Comparison of ENCODE assay signal across 30 mouse cellular contexts in genomic region chr16:92275526-92275925, GRCm38 (mm10). TPM values are rescaled to one million over a fixed set of nuclear protein-coding genes. Genes with fewer than 3 reads are reported as not detected.
A peak's percentile ranks its signal among the peaks of the same experiment; 100 is the strongest.
DNase-seq lines count a peak whose midpoint lies in the region; ATAC-seq and TF ChIP-seq lines count a peak whose summit lies in the region.
"Had no signal": no experiment of that assay in that cellular context is flagged by ENCODE, and none has a peak within 500 bp of the region (broad histone marks: within the 10 kb centered on the region; RNA-seq: fewer than 3 reads in every experiment).

No protein-coding gene starts in this region.

- no peak overlapping the region for H3K4me2 ChIP-seq in kidney, embryonic 16.5 days (replicated peaks; ENCODE audit: low read depth, low read length)
- H3K4me2 ChIP-seq in hindbrain, embryonic 13.5 days: no peak overlapping the region
- H3K4me2 ChIP-seq: embryonic facial prominence, embryonic 12.5 days; heart, embryonic 11.5 days; hindbrain, embryonic 15.5 days; midbrain, embryonic 12.5 days; neural tube, embryonic 12.5 days had no signal

- DNase-seq in cerebellum, adult 2 months: peak; percentile 14 to 25
- DNase-seq in cerebellum, postnatal 36 days: no peak
- DNase-seq in kidney, adult 2 months: peak; percentile 28
- peak; percentile 27 to 50 for DNase-seq in adrenal gland, adult 18-20 months (ENCODE audit: low spot score in 2 of 2)
- no peak for DNase-seq in layer of hippocampus, adult 9-11 months
- DNase-seq: cerebellum, adult 18-20 months; gastrocnemius, postnatal 36 days; heart, postnatal 14 days; liver; right cerebral cortex, postnatal 25 days had no signal

- ATAC-seq in kidney, embryonic 16.5 days (ENCODE audit: low FRiP score, low TSS enrichment): no peak
- ATAC-seq in hindbrain, embryonic 13.5 days (ENCODE audit: low FRiP score): no peak
- ATAC-seq: forebrain, embryonic 14.5 days; intestine, embryonic 16.5 days; Patski had no signal

- no peaks in the 10 kb centered on the region for H3K36me3 ChIP-seq in kidney, adult 2 months (ENCODE audit: control insufficient read depth, insufficient read depth, low read length)
- no peaks in the 10 kb centered on the region for H3K36me3 ChIP-seq in kidney, embryonic 16.5 days (ENCODE audit: insufficient read depth, low read length)
- no peaks in the 10 kb centered on the region for H3K36me3 ChIP-seq in hindbrain, embryonic 13.5 days
- H3K36me3 ChIP-seq: embryonic facial prominence, embryonic 12.5 days; hindbrain, embryonic 15.5 days; midbrain, embryonic 12.5 days; neural tube, embryonic 12.5 days had no signal

- TF ChIP-seq CTCF in cerebellum, adult 2 months (IDR thresholded peaks at IDR 0.05; ENCODE audit: borderline replicate concordance, insufficient read depth, low read depth, low read length): no peak
- TF ChIP-seq CTCF in kidney, adult 2 months (conservative IDR thresholded peaks at IDR 0.05; ENCODE audit: insufficient read depth, insufficient read length, low read depth, low read length): no peak

- no peak for TF ChIP-seq POLR2A in cerebellum, adult 2 months (IDR thresholded peaks at IDR 0.05; ENCODE audit: borderline replicate concordance, insufficient read depth, low read length)
- TF ChIP-seq POLR2A in kidney, adult 2 months (IDR thresholded peaks at IDR 0.05; ENCODE audit: low read depth, low read length): no peak

- no peaks in the 10 kb centered on the region for H3K27me3 ChIP-seq in cerebellum, adult 2 months (ENCODE audit: control insufficient read depth, insufficient read depth, low read length)
- no peaks in the 10 kb centered on the region for H3K27me3 ChIP-seq in kidney, adult 2 months (replicated peaks; ENCODE audit: control insufficient read depth, insufficient read depth, low read length)
- no peaks in the 10 kb centered on the region for H3K27me3 ChIP-seq in kidney, embryonic 16.5 days (ENCODE audit: insufficient read depth, low read length)
- H3K27me3 ChIP-seq in hindbrain, embryonic 13.5 days: no peaks in the 10 kb centered on the region
- H3K27me3 ChIP-seq: embryonic facial prominence, embryonic 12.5 days; hindbrain, embryonic 15.5 days; midbrain, embryonic 12.5 days; neural tube, embryonic 12.5 days; Patski had no signal

- H3K4me1 ChIP-seq in cerebellum, adult 2 months (ENCODE audit: control insufficient read depth, insufficient read depth, low read length): peaks cover 7% of the 10 kb centered on the region
- H3K4me1 ChIP-seq in kidney, adult 2 months (ENCODE audit: control insufficient read depth, insufficient read depth, low read length): no peaks in the 10 kb centered on the region
- no peaks in the 10 kb centered on the region for H3K4me1 ChIP-seq in kidney, embryonic 16.5 days (ENCODE audit: insufficient read depth, low read length)
- H3K4me1 ChIP-seq in brown adipose tissue, adult 24 weeks (ENCODE audit: control insufficient read depth, insufficient read depth, insufficient read length, low read length): peaks cover 4% of the 10 kb centered on the region; the same call in 1 of the 2 replicates
- no peaks in the 10 kb centered on the region for H3K4me1 ChIP-seq in hindbrain, embryonic 13.5 days (replicated peaks)
- H3K4me1 ChIP-seq: embryonic facial prominence, embryonic 12.5 days; hindbrain, embryonic 15.5 days; midbrain, embryonic 12.5 days; neural tube, embryonic 12.5 days had no signal

- no peaks in the 10 kb centered on the region for H3K9me3 ChIP-seq in kidney, embryonic 16.5 days (ENCODE audit: low read length)
- no peaks in the 10 kb centered on the region for H3K9me3 ChIP-seq in hindbrain, embryonic 13.5 days
- H3K9me3 ChIP-seq: embryonic facial prominence, embryonic 12.5 days; hindbrain, embryonic 15.5 days; midbrain, embryonic 12.5 days; neural tube, embryonic 12.5 days had no signal

- H3K4me3 ChIP-seq in cerebellum, adult 2 months (replicated peaks; ENCODE audit: insufficient read depth, low read depth, low read length): no peak overlapping the region
- H3K4me3 ChIP-seq in kidney, adult 2 months (ENCODE audit: insufficient read depth, low read depth, low read length): no peak overlapping the region
- no peak overlapping the region for H3K4me3 ChIP-seq in kidney, embryonic 16.5 days (ENCODE audit: low read length)
- no peak overlapping the region for H3K4me3 ChIP-seq in brown adipose tissue, adult 24 weeks (ENCODE audit: insufficient read depth, low read depth, low read length)
- H3K4me3 ChIP-seq in hindbrain, embryonic 13.5 days: no peak overlapping the region
- H3K4me3 ChIP-seq: embryonic facial prominence, embryonic 12.5 days; erythroblast, embryonic 14.5 days; hindbrain, embryonic 15.5 days; layer of hippocampus, adult 2 months; midbrain, embryonic 12.5 days; neural tube, embryonic 12.5 days had no signal

- no peak overlapping the region for H3K9ac ChIP-seq in kidney, embryonic 16.5 days (replicated peaks; ENCODE audit: low read length)
- H3K9ac ChIP-seq in hindbrain, embryonic 13.5 days: no peak overlapping the region
- H3K9ac ChIP-seq: embryonic facial prominence, embryonic 12.5 days; hindbrain, embryonic 15.5 days; midbrain, embryonic 12.5 days; neural tube, embryonic 12.5 days had no signal

- 40% methylated on average over 4 of the region's 4 CpGs for WGBS in cerebellum, adult 2 months
- 72% methylated on average over 4 of the region's 4 CpGs for WGBS in kidney, adult 2 months
- 86% methylated on average over 4 of the region's 4 CpGs for WGBS in kidney, embryonic 16.5 days
- 87% methylated on average over 4 of the region's 4 CpGs for WGBS in hindbrain, embryonic 13.5 days

- no peak overlapping the region for H3K27ac ChIP-seq in cerebellum, adult 2 months (ENCODE audit: insufficient read depth, low read length)
- H3K27ac ChIP-seq in kidney, adult 2 months (ENCODE audit: insufficient read depth, low read depth, low read length): no peak overlapping the region
- no peak overlapping the region for H3K27ac ChIP-seq in kidney, embryonic 16.5 days (ENCODE audit: low read length)
- peak overlapping the region; percentile 61 for H3K27ac ChIP-seq in brown adipose tissue, adult 24 weeks (replicated peaks; ENCODE audit: low read depth, low read length)
- no peak overlapping the region for H3K27ac ChIP-seq in hindbrain, embryonic 13.5 days
- H3K27ac ChIP-seq: embryonic facial prominence, embryonic 12.5 days; hindbrain, embryonic 15.5 days; kidney, postnatal 0 days; layer of hippocampus, adult 2 months; midbrain, embryonic 12.5 days; neural tube, embryonic 12.5 days had no signal

RNA-seq across cellular contexts. Expression of gene Kcne2, which starts 16.7 kb away (rescaled TPM):
- 3.7 and 10.0 TPM in 2 replicates for polyA plus RNA-seq in cerebellum, adult 2 months (2012; rRNA removed)
- polyA plus RNA-seq in kidney, adult 2 months (2012; rRNA removed): not detected in 2 replicates
- 0.21 TPM in 1 of 2 replicates, not detected in the other for polyA plus RNA-seq in kidney, embryonic 16.5 days (2015; fragmentation: Nextera tagmentation; extraction: Ambion mirVana)
- not detected for total RNA-seq in adrenal gland, adult 18-20 months (2021)
- not detected in 2 replicates for polyA plus RNA-seq in brown adipose tissue, adult 24 weeks (2012; ENCODE audit: insufficient read depth, insufficient read length, missing spikeins)
- polyA plus RNA-seq in hindbrain, embryonic 13.5 days (2015; fragmentation: Nextera tagmentation; extraction: Ambion mirVana): 22.7 and 49.7 TPM in 2 replicates
- total RNA-seq: gastrocnemius, postnatal 36 days; heart, postnatal 14 days; megakaryocyte progenitor cell, adult 5-6 weeks; monocyte, adult 5-6 weeks had no signal
- polyA plus RNA-seq: erythroblast, embryonic 14.5 days; liver, embryonic 16.5 days; Patski; spleen, adult 2 months had no signal

RNA-seq across cellular contexts. Expression of gene Smim11, which starts 25.6 kb away (rescaled TPM):
- 32.2 and 35.8 TPM in 2 replicates for polyA plus RNA-seq in cerebellum, adult 2 months (2012; rRNA removed)
- 30.4 and 32.6 TPM in 2 replicates for polyA plus RNA-seq in kidney, adult 2 months (2012; rRNA removed)
- 101 and 110 TPM in 2 replicates for polyA plus RNA-seq in kidney, embryonic 16.5 days (2015; fragmentation: Nextera tagmentation; extraction: Ambion mirVana)
- total RNA-seq in adrenal gland, adult 18-20 months (2021): 10 to 100 TPM; 61.5 TPM
- 111 and 158 TPM in 2 replicates for polyA plus RNA-seq in brown adipose tissue, adult 24 weeks (2012; ENCODE audit: insufficient read depth, insufficient read length, missing spikeins)
- polyA plus RNA-seq in hindbrain, embryonic 13.5 days (2015; fragmentation: Nextera tagmentation; extraction: Ambion mirVana): 77.9 and 86.6 TPM in 2 replicates

RNA-seq across cellular contexts. Expression of gene Fam243, which starts 45.7 kb away (rescaled TPM):
- not detected in 2 replicates for polyA plus RNA-seq in cerebellum, adult 2 months (2012; rRNA removed)
- polyA plus RNA-seq in kidney, adult 2 months (2012; rRNA removed): 0.56 and 0.74 TPM in 2 replicates
- polyA plus RNA-seq in kidney, embryonic 16.5 days (2015; fragmentation: Nextera tagmentation; extraction: Ambion mirVana): 0.07 TPM in 1 of 2 replicates, not detected in the other
- total RNA-seq in adrenal gland, adult 18-20 months (2021): not detected
- polyA plus RNA-seq in brown adipose tissue, adult 24 weeks (2012; ENCODE audit: insufficient read depth, insufficient read length, missing spikeins): not detected in 2 replicates
- polyA plus RNA-seq in hindbrain, embryonic 13.5 days (2015; fragmentation: Nextera tagmentation; extraction: Ambion mirVana): not detected in 2 replicates
- total RNA-seq: gastrocnemius, postnatal 36 days; layer of hippocampus, adult 2 months; left cerebral cortex, postnatal 36 days; megakaryocyte progenitor cell, adult 5-6 weeks; monocyte, adult 5-6 weeks had no signal
- polyA plus RNA-seq: embryonic facial prominence, embryonic 12.5 days; erythroblast, embryonic 14.5 days; heart, embryonic 11.5 days; hindbrain, embryonic 15.5 days; intestine, embryonic 16.5 days; liver, embryonic 16.5 days; midbrain, embryonic 12.5 days; neural tube, embryonic 12.5 days; spleen, adult 2 months; stomach, embryonic 14.5 days had no signal

Comparison
In these comparisons a context has a peak if more than half of its experiments do, and no peak if none do; other contexts are left out.
1. DNase-seq: peak in cerebellum, adult 2 months (2 of 2), kidney, adult 2 months (single experiment) and adrenal gland, adult 18-20 months (2 of 2); none in cerebellum, postnatal 36 days (0 of 2) and layer of hippocampus, adult 9-11 months (single experiment).